Mouse (Mus musculus) ES-E14 (cell line): ENCODE data around the gene Mbnl1.

ENCODE experiments used
- CHD2 ChIP-seq: IDR thresholded peaks from 2 replicates; pipeline ENCODE4 v1.6.1; 2014; ENCODE audit warnings: mild to moderate bottlenecking, low read depth, low read length, inconsistent platforms
- MAFK ChIP-seq: IDR thresholded peaks from 2 replicates; pipeline ENCODE4 v1.6.1; 2014; ENCODE audit warnings: mild to moderate bottlenecking, low read depth, low read length, inconsistent platforms; ENCODE audit not compliant: insufficient read depth
- ZC3H11A ChIP-seq: IDR thresholded peaks from 2 replicates; pipeline ENCODE4 v1.6.1; 2012; ENCODE audit warnings: low read depth, mild to moderate bottlenecking, inconsistent platforms, low read length, borderline replicate concordance
- ZNF384 ChIP-seq: IDR thresholded peaks from 2 replicates; pipeline ENCODE4 v1.6.1; 2012; ENCODE audit warnings: low read depth, low read length, inconsistent platforms

- no peak for TF ChIP-seq ZNF384
- no peak for TF ChIP-seq CHD2
- TF ChIP-seq ZC3H11A, result no peak
- no peak for TF ChIP-seq MAFK
Observed at GRCm38 (mm10) chr3:60632796-60633466, 160.3 kb downstream of the Mbnl1 start.
